Mouse (Mus musculus): ENCODE data around the gene Ap1ar.

GRCm38 (mm10) chr3:127830183-127830582 is 7.1 kb downstream of the Ap1ar start:
- TF ChIP-seq TCF3 (IDR thresholded peaks at IDR 0.05; ENCODE audit: insufficient read length, low read depth) (no peak), USF1 (IDR thresholded peaks at IDR 0.05; ENCODE audit: low read depth) (no peak), POLR2A (IDR thresholded peaks at IDR 0.05; ENCODE audit: insufficient read length, low read depth) (no peak), TCF12 (IDR thresholded peaks at IDR 0.05; ENCODE audit: insufficient read depth, poor library complexity, severe bottlenecking) (no peak), E2F4 (IDR thresholded peaks at IDR 0.05; ENCODE audit: insufficient read depth) (no peak), MYOG (IDR thresholded peaks at IDR 0.05; ENCODE audit: control insufficient read depth in 1 of 3, insufficient read depth in 1 of 3, insufficient read length in 2 of 3, low read depth in 2 of 3) (no peak)
